Mouse (Mus musculus) lung, postnatal 25 days (tissue): ENCODE data around the gene Acoxl.

Source experiments
- DNase-seq: peaks from one replicate; pipeline ENCODE4 v3.0.0; 2022; ENCODE audit warnings: low spot score

Acoxl gene

DNA sequence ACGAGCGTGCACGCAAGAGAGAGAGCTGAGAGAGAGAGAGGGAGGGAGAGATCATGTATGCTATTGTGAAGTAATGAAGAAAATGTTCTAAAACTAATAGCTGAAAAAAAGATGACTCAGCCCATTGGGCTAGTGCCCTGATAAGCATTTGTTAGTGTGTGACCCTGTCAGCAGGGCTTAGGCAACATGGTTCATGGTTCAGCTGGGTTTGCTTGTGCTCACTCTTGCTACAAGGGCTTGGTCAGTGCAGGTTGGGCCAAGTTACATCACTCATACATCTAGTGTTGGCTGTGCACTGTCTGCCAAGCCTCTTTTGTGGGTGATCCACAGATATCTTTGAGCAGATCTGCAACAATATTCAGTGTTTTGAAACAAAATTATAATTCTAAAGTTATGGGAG lies 194.8 kb downstream of the Acoxl start:
- DNase-seq: no peak

DNA sequence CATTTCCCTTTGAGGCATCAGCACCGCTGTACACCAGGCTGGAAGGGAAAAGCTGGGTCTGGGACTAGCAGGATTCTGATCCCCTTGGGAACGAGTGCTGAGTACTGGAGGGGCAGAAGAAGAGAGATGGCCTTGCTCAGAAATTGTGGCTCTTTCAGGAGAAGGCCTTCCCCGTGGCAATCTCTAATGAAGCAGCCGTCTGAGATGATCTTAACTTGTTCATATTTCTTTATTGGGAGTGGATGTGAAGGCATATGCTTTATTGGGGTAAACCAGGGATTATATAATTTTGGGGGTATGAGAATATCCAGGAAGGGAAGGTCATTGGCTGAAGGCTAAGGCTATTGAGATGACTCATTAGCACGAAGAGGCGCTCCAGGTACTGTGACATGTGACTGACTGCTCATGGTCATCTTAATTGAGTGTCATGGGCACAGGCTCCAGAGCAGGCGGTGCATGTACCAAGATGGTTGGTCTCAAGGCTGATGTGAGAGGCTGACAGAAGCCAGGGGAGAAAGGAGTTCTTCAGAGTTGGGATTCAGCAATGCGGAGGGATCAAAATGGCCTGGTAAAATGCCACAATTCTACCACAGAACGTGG lies 195.5 kb downstream of the Acoxl start:
- DNase-seq: no peak

DNA sequence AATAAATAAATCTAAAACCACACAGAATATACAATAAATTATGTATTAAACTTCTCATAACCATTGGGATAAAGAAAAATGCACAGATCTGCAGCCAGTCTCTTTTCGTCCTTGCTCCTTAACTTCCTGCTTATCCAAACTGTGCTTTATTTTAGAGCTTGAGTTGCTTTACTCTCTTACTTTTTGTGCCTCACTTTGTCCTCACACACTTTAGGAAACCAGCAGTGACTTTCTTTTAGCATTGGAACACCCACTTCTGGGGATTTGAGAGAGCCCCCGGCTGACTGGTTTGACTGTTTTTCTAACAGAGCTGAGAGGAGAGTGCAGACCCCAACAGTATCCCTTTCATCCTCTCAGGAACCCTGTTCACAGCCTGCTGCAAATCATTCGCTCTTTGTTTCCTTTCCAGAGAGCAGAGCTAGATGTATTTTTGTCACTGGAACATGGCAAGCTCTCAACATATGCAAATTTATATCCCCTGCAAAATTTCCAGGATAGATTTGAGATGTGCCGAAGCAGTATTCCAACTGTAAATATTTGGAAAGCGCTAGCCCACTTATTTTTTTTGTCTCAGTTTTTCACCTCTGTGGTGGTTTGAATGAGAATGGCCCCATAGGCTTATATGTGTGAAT lies 199.7 kb downstream of the Acoxl start:
- DNase-seq: no peak

DNA sequence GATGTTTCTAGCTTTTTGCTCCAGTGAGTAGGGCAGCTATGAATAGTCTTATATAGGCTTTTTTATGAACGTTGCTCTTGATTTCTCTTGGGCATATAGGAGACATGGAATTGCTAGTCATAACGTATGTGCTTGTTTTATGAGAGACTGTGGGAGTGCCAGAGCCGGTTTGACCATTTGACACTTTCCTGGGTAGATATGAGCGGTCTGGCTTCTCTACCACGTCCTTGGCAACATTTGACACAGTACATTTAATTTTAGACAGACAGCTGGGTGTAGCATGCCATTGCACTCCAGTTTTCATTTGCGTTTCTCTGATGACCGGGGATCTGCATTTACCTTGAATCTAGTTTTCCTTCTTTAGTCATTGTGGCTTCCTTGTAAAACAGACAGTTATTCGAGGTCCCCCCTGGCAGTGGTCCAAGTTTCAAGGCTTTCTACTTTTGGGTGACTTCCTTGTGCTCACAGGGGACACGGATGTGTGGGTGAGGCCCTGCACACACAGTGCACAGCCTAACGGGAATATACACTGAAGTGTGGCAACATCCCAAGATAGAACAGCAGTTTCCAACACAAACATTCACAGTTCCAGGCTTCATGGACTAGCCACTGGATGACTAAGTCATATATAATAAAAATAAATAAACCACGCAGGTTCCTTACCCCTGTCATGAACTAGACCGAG lies 202.5 kb downstream of the Acoxl start:
- DNase-seq: no peak

DNA sequence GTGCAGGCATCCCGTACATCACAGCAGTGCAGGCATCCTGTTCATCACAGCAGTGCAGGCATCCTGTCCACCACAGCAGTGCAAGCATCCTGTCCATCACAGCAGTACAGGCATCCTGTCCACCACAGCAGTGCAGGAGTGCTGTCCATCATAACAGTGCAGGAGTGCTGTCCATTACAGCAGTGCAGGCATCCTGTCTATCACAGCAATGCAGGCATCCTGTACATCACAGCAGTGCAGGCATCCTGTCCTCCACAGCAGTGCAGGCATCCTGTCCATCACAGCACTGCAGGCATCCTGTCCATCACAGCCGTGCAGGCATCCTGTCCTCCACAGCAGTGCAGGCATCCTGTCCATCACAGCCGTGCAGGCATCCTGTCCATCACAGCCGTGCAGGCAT lies 207.8 kb downstream of the Acoxl start:
- no peak for DNase-seq

DNA sequence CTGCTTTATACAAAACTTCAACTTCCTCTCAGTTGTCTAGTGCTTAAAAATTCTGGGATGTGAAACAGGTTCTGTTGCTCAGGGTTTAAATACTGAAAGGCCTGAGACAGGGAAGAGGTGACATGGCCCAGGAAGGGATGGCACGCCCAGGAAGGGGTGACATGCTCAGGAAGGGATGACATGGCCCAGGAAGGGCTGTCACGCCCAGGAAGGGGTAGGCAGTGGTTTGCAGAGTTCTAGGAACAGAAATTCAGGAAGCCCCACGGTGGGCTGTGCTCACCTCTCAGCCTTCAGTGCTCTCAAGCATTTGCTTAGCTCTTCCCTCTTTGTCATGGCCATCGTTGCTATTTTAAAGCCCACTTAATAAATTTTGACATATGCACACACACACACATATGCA lies 216.2 kb downstream of the Acoxl start:
- no peak for DNase-seq

DNA sequence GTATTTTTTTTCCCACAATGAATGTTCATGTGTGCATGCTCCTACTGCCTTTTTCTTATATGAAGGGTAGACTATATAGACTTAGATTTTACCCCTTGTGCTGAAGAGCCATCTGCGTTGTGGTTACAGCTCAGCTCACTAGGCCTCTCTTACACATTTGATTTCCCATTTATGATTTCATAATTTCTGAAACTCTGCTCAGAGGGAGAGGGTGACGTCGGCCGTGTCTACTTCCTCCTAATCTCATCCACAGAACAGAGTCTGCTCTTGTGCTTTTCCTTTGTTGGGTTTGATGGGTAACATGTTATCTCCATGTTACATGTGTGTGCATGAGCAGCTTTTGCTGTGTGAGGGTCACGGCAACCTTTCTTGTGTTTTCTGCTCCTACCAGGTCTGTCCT lies 219.2 kb downstream of the Acoxl start:
- no peak for DNase-seq

DNA sequence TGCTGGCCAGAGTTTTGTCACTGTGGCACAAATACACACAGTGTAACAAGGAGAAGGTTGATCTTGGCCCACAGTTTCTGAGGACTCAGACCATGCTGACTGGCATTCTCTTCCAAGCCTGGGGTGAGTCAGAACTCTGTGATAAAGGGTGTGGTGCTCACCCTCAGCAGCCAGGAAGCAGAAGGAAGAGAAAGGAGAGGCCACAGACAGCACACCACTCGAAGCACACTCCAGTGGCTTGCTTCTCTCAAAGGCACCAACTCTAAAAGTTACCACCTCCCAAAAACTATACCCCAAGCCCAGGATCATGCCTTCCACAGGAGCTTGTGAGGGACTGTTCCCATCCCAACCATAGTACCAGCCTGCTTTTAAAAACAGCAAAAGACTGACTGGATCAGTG lies 220.0 kb downstream of the Acoxl start:
- no peak for DNase-seq

DNA sequence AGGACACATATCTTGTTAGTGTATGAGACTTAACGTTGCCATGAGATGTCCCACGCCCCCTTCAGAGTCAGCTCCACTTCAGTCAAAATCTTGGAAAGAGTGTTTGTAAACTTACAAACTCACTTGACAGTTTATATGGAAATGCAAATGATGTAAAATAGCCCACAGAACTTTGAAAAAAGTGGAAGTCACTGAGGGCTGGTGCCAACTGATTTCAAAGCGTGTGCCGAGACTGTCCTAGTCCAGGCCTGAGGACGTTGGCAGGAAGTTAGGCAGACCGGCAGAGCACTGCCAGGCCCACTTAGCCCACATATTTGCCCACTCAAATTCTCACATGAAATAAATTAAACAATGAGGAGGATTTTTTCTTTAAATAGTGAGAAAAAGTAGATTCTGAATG lies 221.5 kb downstream of the Acoxl start:
- no peak for DNase-seq

DNA sequence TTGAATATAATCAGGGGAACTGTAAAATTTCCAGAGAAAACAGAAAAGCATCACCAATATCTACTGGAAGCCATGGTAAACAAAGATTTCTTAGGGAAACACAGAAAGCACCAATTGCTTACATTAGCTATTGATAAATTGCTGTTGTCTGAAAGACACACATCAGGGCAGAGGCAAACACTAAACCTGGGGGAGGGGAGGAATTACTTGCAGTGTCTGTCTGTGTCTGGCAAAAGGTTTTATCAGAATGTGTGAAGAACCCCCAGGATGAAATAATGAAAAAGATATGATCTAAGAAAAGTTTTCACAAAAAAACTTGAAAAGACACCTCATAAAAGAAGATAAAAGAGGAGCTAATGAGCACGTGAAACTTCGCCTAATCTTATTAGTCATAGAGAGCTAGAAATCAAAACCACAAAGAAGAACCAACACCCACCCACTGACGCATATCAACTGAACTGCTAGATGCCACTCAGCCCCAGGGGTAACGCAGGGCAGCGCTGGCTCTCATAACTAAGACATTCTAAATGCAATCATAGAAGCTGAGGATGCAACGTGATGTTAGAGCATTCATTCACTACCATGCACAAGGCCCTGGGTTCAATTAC lies 222.1 kb downstream of the Acoxl start:
- DNase-seq: no peak

DNA sequence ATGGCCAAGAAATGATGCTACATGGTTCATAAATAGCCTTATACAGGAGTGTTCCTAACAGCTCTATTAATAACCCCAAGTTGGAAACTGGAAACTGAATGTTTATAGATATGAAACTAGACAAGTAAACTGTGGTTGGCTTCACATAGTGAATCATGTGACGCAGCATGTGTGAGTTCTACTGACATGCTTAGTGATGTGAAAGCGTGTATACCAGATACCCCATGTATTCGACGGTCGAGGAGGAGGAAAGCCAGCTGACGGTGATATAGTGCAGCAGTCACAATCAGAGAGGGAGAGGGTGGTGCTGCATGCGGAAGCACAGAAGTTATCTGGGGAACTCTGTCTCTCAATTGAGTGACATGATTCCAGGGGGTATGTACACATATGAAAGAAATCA lies 222.8 kb downstream of the Acoxl start:
- DNase-seq: no peak

DNA sequence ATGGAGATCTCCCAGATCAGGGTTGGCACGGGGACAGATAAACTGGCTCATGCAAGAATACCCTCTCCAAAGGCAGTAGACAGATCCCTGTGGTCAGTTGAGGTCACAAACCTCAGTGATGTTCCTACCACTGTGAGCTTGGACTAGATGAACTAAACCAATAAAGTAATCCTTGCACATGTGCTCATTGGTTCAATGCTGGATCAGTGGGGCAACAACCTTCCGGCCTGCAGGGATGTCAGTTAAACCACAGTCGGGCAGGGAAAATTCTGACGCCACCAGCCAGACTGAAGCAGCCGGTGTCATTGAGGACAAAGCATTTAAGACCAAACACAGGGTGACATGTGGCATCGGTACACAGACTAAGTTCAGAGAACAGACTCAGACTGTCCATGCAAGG lies 224.1 kb downstream of the Acoxl start:
- DNase-seq: no peak

DNA sequence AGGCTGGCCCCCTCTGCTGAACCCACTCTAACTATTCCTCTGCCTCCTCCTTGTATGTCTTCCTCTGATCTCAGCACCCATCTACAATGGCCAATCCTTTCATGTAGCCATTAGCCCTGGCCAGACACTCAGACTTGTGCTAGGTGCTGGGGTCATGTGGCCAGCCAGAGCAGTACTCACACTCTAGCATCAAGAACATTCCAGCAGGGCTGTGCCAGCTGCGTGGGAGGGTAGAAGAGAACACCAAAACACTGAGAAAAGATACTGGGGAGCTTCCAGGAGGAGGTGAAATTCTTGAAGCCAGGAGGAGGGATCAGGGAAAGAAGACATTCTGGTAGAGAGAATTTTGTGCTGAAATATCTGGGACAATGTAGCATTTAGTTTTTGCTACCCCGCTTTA lies 226.3 kb downstream of the Acoxl start:
- no peak for DNase-seq

DNA sequence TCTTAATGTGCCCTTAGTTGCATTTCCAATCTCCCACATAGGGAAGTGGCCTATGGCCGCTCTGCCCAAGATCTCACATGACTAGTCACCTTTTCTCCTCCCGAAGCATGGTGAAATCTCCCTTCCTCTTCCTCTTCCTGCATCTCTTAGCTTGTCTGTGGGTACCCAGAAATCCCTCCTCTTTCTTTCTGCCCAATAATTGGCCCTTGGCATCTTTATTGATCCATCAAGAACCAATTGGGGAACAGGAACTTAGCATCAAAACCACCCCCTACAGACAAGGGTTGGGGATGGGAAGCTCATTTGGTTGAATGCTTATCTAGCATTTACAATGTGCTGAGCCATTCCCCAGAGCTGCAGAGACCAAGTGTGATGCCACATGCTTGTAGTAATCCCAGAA lies 226.9 kb downstream of the Acoxl start:
- DNase-seq: no peak

DNA sequence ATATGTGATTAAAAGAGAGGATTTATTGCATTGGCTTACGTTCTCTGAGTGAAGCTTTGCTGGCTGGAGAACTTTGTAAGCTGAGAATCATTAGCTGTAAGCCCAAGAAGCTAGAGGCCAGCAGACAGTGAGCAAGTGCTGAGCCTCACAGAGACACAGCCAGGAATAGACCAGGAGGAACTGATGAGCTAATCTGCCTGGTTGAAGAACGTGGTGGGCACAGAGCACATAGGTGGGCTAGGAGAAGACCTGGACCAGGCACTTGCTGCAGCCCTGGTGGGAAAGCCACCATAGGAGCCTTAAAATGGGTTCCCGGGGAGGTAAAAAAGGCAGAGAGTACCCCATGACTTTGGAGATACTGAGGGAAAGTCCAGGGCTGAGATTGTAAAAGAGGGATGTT lies 228.5 kb downstream of the Acoxl start:
- DNase-seq: no peak

DNA sequence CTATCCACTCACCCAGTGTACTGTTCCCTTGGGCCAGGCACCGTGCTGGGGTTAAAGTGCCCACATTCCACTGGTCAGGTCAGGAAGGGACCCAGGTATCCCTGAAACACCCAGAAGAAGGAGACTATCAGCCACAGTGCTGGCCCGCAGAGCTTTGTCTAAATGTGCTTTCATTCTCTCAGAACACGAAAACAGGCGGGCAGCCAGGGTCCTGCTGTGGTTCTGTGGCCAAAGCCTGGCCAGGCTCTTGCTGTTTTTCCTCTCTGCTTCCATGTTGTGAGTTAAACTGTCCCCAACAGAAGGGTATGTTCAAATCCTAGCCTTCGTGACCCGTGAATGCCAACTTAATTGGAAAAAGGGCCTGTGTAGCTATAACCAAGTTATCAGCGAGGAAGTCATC lies 228.9 kb downstream of the Acoxl start:
- no peak for DNase-seq

DNA sequence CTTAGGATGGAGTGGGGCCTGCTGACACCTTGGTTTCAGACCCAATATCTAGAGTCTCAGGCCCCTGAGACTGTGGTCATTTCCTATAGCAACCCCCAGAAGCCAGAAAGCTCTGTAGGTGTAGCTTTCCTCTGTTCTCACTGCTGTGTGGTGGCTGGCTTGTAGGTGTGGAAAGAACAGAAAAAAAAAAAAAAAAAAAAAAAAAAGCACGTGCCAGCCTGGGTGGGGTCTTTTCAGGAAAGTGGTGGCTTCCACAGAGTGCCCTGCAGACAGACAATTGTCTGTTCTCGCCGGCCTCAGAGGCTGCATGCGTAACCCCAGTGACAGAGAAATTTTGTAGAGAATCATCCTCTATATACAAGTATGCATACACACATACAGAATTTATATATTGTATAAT lies 229.5 kb downstream of the Acoxl start:
- no peak for DNase-seq

DNA sequence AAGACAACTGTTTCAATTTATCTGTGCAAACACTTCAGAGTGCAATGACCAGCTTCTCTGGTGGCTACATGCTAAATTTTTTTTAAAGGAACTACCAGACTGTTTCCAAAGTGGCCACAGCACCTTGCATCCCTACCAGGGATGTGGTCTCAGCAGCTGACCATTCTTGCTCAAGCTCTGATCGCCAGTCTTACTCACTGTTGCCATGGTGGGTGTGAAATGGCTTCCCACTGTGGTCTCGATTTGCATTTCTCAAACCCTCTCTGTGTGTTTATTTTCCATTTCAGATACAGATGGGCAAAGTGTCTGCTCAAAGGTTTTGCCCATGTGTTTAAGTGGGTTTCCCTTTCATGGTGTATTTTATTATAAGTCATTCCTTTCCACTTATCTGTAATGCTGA lies 230.3 kb downstream of the Acoxl start:
- no peak for DNase-seq

DNA sequence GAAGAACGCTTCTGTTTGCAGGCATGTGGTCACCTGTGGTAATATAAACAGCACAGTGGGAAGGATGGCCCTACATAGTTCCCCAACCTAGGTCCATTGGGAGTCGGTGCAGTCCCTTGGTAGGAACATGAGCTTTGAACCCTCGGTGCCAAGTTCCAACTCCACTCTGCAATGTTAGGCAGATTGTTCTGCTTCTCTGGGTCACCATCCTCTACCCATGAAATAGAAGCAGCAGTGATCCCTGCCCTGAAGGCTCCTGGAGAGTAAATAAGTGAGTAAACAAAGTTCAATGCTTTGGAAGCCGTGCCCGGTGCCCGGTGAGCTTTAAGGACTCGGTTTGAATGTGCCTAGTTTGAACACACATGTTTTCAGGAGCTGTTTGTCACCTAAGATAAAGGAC lies 233.1 kb downstream of the Acoxl start:
- DNase-seq: no peak

DNA sequence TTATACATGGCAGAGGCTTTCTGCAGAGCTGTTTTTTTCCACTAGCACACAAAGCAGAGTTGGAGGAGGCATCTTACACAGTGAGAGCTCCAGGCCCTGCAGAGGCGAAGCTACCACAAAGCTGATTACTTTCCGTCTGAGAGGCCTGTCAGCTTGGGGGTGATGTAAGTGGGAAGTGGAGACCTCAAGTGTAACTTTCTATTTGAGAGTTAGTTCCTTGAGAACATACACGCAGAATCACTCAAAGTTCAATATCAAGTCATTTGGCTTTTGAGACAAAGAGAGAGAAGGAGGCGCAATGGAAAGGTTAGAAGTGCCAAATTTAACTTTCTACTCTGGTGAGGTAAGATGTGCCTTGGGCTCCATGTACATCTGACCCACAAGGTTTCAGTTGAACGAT lies 234.3 kb downstream of the Acoxl start:
- no peak for DNase-seq

DNA sequence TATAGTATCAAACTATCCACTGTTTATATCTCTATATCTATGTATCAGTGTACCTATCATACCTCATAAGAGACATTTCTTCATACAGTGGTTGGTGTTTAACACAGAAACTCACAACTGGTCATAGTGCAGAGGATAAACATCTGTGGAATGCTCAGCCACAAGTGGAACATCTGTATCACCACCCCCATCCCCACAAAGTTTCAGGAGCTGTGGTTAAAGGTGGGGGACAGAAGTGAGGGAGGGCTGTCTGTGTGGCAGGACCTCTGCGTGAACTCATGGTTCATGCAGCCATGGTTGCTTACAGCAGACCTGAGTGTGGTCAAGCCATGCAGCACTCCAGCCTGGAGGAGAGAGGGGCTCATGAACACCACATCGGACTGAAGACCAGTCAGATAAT lies 234.9 kb downstream of the Acoxl start:
- no peak for DNase-seq

DNA sequence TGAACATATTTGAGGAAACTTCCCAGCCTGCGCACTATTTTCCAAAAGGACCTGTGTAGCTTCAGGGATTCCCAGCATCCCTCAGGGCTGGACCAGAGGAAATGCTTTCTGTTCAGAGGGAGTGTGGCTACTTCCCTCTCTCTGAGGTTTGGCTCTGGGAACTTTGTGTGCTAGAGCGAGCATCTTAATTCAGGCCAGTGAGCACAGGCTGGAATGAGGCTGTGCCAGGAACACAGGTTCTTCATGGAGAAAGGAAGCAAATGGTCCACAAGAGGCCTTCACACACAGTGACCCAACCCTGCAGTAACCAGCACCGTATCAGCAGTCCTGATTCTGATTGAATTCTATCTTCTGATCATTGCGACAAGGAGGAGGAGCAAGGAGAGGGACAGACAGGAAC lies 238.3 kb downstream of the Acoxl start:
- DNase-seq: no peak

DNA sequence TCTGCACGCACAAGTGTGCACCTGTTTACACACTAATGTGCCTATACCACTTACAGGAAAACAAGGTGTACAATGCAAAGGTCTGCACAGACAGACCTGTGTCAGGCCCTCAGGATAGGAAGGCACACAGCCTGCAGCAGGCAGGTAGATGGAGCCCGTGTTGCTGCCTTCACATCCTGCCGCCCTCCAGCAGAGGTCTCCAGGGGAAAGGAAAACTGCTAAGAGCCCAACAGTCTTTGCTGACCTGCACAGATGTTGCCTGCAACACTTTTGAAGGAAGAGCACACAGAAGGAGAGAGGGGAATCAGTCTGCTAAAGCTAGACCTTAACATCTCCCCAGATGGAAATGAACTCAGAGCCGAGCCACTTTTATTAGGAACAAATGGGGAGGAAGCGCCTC lies 240.2 kb downstream of the Acoxl start:
- DNase-seq: no peak

DNA sequence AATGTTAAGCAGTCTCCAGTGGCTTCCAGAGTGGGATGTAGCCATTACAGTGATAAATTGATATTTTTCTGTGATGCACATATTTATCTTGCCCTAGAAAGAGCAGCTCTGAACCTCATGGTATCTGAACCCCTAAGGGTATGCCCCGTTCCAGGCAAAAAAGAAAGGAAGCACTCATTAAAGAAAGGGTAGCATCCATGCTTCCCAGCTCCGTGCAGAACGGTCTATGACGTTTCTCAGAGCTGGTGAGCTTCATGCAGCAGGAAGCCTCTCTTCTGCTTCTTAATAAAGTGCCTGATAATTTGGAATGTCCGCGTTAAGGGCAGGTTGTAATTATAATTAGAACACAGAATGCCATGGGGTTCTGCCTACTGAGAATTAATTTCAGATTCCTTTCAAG lies 240.6 kb downstream of the Acoxl start:
- no peak for DNase-seq
